ENCODE assay signal across 11 mouse cellular contexts in the genomic region with DNA sequence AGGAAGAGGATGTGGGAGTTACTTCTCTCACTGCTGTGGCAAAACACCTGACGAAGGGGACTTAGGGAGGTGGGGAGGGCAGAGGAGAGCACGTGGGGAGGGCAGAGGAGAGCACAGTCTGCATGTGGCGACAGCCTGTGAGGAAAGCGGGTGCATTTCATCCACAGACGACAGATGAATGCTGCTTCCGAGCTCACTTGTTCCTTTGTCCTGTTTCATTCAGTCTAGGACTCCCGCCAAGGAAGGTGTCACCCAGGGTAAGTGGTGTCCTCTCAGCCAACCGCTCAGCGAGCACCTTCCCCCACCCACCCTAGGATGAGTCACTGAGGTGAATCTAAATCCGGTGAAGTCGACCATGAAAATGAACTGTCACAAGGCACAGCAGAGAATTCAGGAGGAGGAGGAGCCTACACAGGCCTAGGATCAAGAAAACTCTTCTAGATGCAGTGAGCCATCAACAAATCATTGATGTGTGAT. TPM values are rescaled to one million over a fixed set of nuclear protein-coding genes. Genes with fewer than 3 reads are reported as not detected.
A peak's percentile ranks its signal among the peaks of the same experiment; 100 is the strongest.
DNase-seq lines count a peak whose midpoint lies in the region; ATAC-seq lines count a peak whose summit lies in the region.
"Had no signal": no experiment of that assay in that cellular context is flagged by ENCODE, and none has a peak within 500 bp of the region (broad histone marks: within the 10 kb centered on the region; RNA-seq: fewer than 3 reads in every experiment).

No protein-coding gene starts in this region.

- H3K36me3 ChIP-seq in kidney, embryonic 14.5 days (ENCODE audit: control insufficient read depth, insufficient read depth, low read length): no peaks in the 10 kb centered on the region
- H3K36me3 ChIP-seq: liver, embryonic 15.5 days had no signal

- 35% methylated on average over 11 of the region's 11 CpGs for WGBS in kidney, embryonic 14.5 days

- no peak overlapping the region for H3K4me2 ChIP-seq in kidney, embryonic 14.5 days (replicated peaks; ENCODE audit: low read depth, low read length)
- H3K4me2 ChIP-seq: liver, embryonic 15.5 days had no signal

- peak; percentile 89 for ATAC-seq in kidney, embryonic 14.5 days (ENCODE audit: low FRiP score, low TSS enrichment)

- H3K27ac ChIP-seq in kidney, embryonic 14.5 days (ENCODE audit: low read depth, low read length): no peak overlapping the region
- H3K27ac ChIP-seq: liver, embryonic 15.5 days had no signal

- H3K9me3 ChIP-seq in kidney, embryonic 14.5 days (ENCODE audit: control insufficient read depth, low read length): no peaks in the 10 kb centered on the region
- H3K9me3 ChIP-seq: liver, embryonic 15.5 days had no signal

- DNase-seq in adrenal gland, adult 2 months: peak; percentile 42
- DNase-seq in adrenal gland, adult 18-20 months (ENCODE audit: low spot score in 2 of 2): no peak
- peak; percentile 78 for DNase-seq in 3134 (ENCODE audit: extremely low read depth, insufficient read length, low spot score)
- DNase-seq in cerebellum, adult 18-20 months: peak; percentile 65 to 76
- DNase-seq in thymus, postnatal 25 days: peak; percentile 70
- DNase-seq in layer of hippocampus, postnatal 10 days (ENCODE audit: low spot score in 2 of 2): no peak
- no peak for DNase-seq in ovary, postnatal 36 days (ENCODE audit: low spot score)

- no peaks in the 10 kb centered on the region for H3K27me3 ChIP-seq in kidney, embryonic 14.5 days (ENCODE audit: control insufficient read depth, insufficient read depth, low read length)
- H3K27me3 ChIP-seq: liver, embryonic 15.5 days had no signal

- H3K9ac ChIP-seq in kidney, embryonic 14.5 days (ENCODE audit: low read depth, low read length): no peak overlapping the region
- H3K9ac ChIP-seq: liver, embryonic 15.5 days had no signal

- H3K4me3 ChIP-seq in kidney, embryonic 14.5 days (ENCODE audit: low read length): no peak overlapping the region
- H3K4me3 ChIP-seq: erythroblast, embryonic 14.5 days; liver, embryonic 15.5 days had no signal

- no peaks in the 10 kb centered on the region for H3K4me1 ChIP-seq in kidney, embryonic 14.5 days (ENCODE audit: control insufficient read depth, insufficient read depth, low read length)
- H3K4me1 ChIP-seq: liver, embryonic 15.5 days had no signal

RNA-seq across cellular contexts. Expression of a gene that starts 15.4 kb away (rescaled TPM):
- total RNA-seq in adrenal gland, adult 2 months (2021): 100 to 1,000 TPM; 161 to 170 TPM
- 56.8 and 70.6 TPM in 2 replicates for polyA plus RNA-seq in adrenal gland, adult 2 months (2012; rRNA removed)
- 100 to 1,000 TPM; 173 to 246 TPM for total RNA-seq in adrenal gland, adult 18-20 months (2021)
- polyA plus RNA-seq in kidney, embryonic 14.5 days (2014; fragmentation: Nextera tagmentation; extraction: Ambion mirVana): 35.3 and 41.5 TPM in 2 replicates
- total RNA-seq in layer of hippocampus, postnatal 10 days (2021): 100 to 1,000 TPM; 212 to 224 TPM

RNA-seq across cellular contexts. Expression of a gene that starts 24.3 kb away (rescaled TPM):
- 10 to 100 TPM in 1 of 2 experiments, 1 to 10 TPM in 1; 4.4 to 12.1 TPM for total RNA-seq in adrenal gland, adult 2 months (2021)
- 0.85 TPM in 1 of 2 replicates, not detected in the other for polyA plus RNA-seq in adrenal gland, adult 2 months (2012; rRNA removed)
- 1 to 10 TPM; 5.8 to 6.5 TPM for total RNA-seq in adrenal gland, adult 18-20 months (2021)
- polyA plus RNA-seq in kidney, embryonic 14.5 days (2014; fragmentation: Nextera tagmentation; extraction: Ambion mirVana): 134 and 174 TPM in 2 replicates
- total RNA-seq in layer of hippocampus, postnatal 10 days (2021): 1 to 10 TPM; 2.4 to 2.5 TPM

RNA-seq across cellular contexts. Expression of a gene that starts 45.0 kb away (rescaled TPM):
- total RNA-seq in adrenal gland, adult 2 months (2021): not detected
- polyA plus RNA-seq in adrenal gland, adult 2 months (2012; rRNA removed): not detected in 2 replicates
- not detected for total RNA-seq in adrenal gland, adult 18-20 months (2021)
- polyA plus RNA-seq in kidney, embryonic 14.5 days (2014; fragmentation: Nextera tagmentation; extraction: Ambion mirVana): not detected in 2 replicates
- not detected for total RNA-seq in layer of hippocampus, postnatal 10 days (2021)
- polyA plus RNA-seq: C2C12; erythroblast, embryonic 14.5 days; liver, embryonic 15.5 days had no signal

RNA-seq across cellular contexts. Expression of a gene that starts 45.3 kb away (rescaled TPM):
- total RNA-seq in adrenal gland, adult 2 months (2021): 10 to 100 TPM; 86.6 to 88.5 TPM
- polyA plus RNA-seq in adrenal gland, adult 2 months (2012; rRNA removed): 44.0 and 63.8 TPM in 2 replicates
- total RNA-seq in adrenal gland, adult 18-20 months (2021): 10 to 100 TPM; 67.1 to 80.5 TPM
- 81.8 and 91.6 TPM in 2 replicates for polyA plus RNA-seq in kidney, embryonic 14.5 days (2014; fragmentation: Nextera tagmentation; extraction: Ambion mirVana)
- total RNA-seq in layer of hippocampus, postnatal 10 days (2021): 10 to 100 TPM; 58.7 to 66.6 TPM

RNA-seq across cellular contexts. Expression of a gene that starts 45.4 kb away (rescaled TPM):
- total RNA-seq in adrenal gland, adult 2 months (2021): 10 to 100 TPM; 16.7 to 20.7 TPM
- polyA plus RNA-seq in adrenal gland, adult 2 months (2012; rRNA removed): 9.0 and 11.3 TPM in 2 replicates
- total RNA-seq in adrenal gland, adult 18-20 months (2021): 10 to 100 TPM; 15.8 to 19.8 TPM
- 68.8 and 79.9 TPM in 2 replicates for polyA plus RNA-seq in kidney, embryonic 14.5 days (2014; fragmentation: Nextera tagmentation; extraction: Ambion mirVana)
- 10 to 100 TPM; 25.1 to 26.2 TPM for total RNA-seq in layer of hippocampus, postnatal 10 days (2021)

Comparison
In these comparisons a context has a peak if more than half of its experiments do, and no peak if none do; other contexts are left out.
1. DNase-seq: peak in adrenal gland, adult 2 months (single experiment), 3134 (single experiment), cerebellum, adult 18-20 months (2 of 2) and thymus, postnatal 25 days (single experiment); none in adrenal gland, adult 18-20 months (0 of 2), layer of hippocampus, postnatal 10 days (0 of 2) and ovary, postnatal 36 days (single experiment).